Mouse (Mus musculus) midbrain, embryonic 14.5 days (tissue): ENCODE data around the gene Zbtb8os. TPM values are rescaled to one million over a fixed set of nuclear protein-coding genes. Genes with fewer than 3 reads are reported as not detected.
"Not testable (repeated sequence)": the region's sequence is repeated elsewhere in the genome, so short reads cannot be mapped to it uniquely, and the experiment has no call there.

Experiments
- ATAC-seq: fragments of 200-750 bp; cut with Nextera tagmentation; 2 replicates; pipeline ENCODE4 v1.8.0; 2017; ENCODE audit warnings: moderate number of reproducible peaks, moderate library complexity; ENCODE audit not compliant: low FRiP score, low TSS enrichment
- DNase-seq: peaks from one replicate; pipeline ENCODE4 v3.0.0-alpha.2; 2015
- H3K27ac ChIP-seq: fragments of 300-500 bp; sonication (generic); replicated peaks from 2 replicates; pipeline ENCODE4 v1.5.1; 2014; ENCODE audit warnings: mild to moderate bottlenecking, low read depth, low read length, moderate library complexity
- H3K27me3 ChIP-seq: fragments of 300-500 bp; sonication (generic); 2 replicates; pipeline ENCODE4 v1.6.1; 2014; ENCODE audit warnings: low read length, control low read depth, mixed read lengths; ENCODE audit not compliant: control insufficient read depth, insufficient read depth
- H3K36me3 ChIP-seq: fragments of 300-500 bp; sonication (generic); 2 replicates; pipeline ENCODE4 v1.6.1; 2014; ENCODE audit warnings: low read length, control low read depth; ENCODE audit not compliant: control insufficient read depth, insufficient read depth
- H3K4me1 ChIP-seq: fragments of 300-500 bp; sonication (generic); 2 replicates; pipeline ENCODE4 v1.6.1; 2014; ENCODE audit warnings: mild to moderate bottlenecking, antibody characterized with exemption, low read length, control low read depth; ENCODE audit not compliant: control insufficient read depth, insufficient read depth
- H3K4me2 ChIP-seq: fragments of 300-500 bp; sonication (generic); 2 replicates; pipeline ENCODE4 v1.6.1; 2014; ENCODE audit warnings: mild to moderate bottlenecking, low read length, moderate library complexity
- H3K4me3 ChIP-seq: fragments of 300-500 bp; sonication (generic); replicated peaks from 2 replicates; pipeline ENCODE4 v1.5.1; 2014; ENCODE audit warnings: low read depth, low read length
- H3K9ac ChIP-seq: fragments of 300-500 bp; sonication (generic); replicated peaks from 2 replicates; pipeline ENCODE4 v1.6.1; 2014; ENCODE audit warnings: mild to moderate bottlenecking, low read length, moderate library complexity
- H3K9me3 ChIP-seq: fragments of 300-500 bp; sonication (generic); 2 replicates; pipeline ENCODE4 v1.6.1; 2016; ENCODE audit warnings: low read length, control low read depth, mixed read lengths; ENCODE audit not compliant: control insufficient read depth
- WGBS: fragments of 180-500 bp; shearing (Covaris S2); extraction: QIAGEN DNeasy Blood & Tissue Kit; methylation state at CpG from one replicate; pipeline ENCODE4 v1.1.7; 2014; 5-methylcytosine and 5-hydroxymethylcytosine counted together
- polyA plus RNA-seq: library from polyadenylated mRNA; unstranded; fragments of >200 nt; fragmentation: Nextera tagmentation; extraction: Ambion mirVana; gene quantifications from 2 replicates; pipeline ENCODE4 v1.2.1, GENCODE M21; 2014

Zbtb8os gene
- polyA plus RNA-seq, 1 experiment from 2014 or later: 22.9 TPM

DNA sequence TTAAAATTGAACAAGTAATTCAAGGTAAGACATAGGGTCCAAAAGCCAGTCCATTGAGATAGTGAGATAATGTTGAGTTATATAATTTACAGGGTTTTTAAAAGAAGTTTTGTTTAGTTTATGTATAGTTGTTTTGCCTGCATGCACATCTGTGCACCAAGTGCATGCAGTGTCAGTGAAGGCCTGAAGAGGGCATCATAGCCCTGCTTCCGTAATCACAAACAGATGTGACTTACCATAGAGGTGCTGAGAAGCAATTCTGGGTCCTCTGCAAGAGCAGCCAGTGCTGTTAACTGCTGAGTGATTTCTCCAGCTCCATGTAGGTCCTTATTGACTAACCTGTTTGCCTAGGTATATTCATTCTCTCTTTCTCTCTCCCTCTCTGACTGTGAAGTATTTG lies 6.4 kb downstream of the Zbtb8os start:
- DNase-seq: no peak
- no peak overlapping the region for H3K9ac ChIP-seq
- H3K9me3 ChIP-seq: no peaks in the 10 kb centered on the region
- no peaks in the 10 kb centered on the region for H3K27me3 ChIP-seq
- ATAC-seq: no peak
- H3K4me1 ChIP-seq: 0 out of 2 replicates have a peak, but pooled peaks cover 3% of the 10 kb centered on the region
- 83% methylated on average over 1 of the region's 1 CpGs for WGBS
- H3K4me2 ChIP-seq: no peak overlapping the region
- no peak overlapping the region for H3K4me3 ChIP-seq
- H3K27ac ChIP-seq: no peak overlapping the region
- H3K36me3 ChIP-seq: peaks cover 33% of the 10 kb centered on the region

DNA sequence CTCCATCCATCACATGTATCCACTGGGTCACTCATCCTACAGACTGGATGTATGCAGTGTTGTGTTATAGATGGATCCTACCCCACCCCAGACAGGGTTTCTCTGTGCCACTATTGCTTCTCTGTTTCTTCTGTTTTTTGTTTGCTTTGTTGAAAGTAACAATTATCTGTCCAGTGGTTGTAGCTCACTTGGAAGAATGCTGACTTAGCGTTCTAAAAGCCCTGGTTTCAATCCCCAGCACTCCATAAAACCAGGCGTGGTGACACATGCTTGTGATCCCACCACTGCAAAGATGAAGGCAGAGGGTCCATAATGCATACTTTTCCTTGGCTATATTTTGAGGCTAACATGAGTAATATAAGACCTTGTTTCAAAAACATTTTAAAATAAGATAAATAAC lies 7.2 kb downstream of the Zbtb8os start:
- DNase-seq: no peak
- Histone ChIP-seq H3K9me3 (no peaks in the 10 kb centered on the region), H3K9ac (no peak overlapping the region), H3K27me3 (no peaks in the 10 kb centered on the region), H3K4me1 (no peaks in the 10 kb centered on the region), H3K36me3 (peaks cover 33% of the 10 kb centered on the region), H3K4me2 (no peak overlapping the region), H3K27ac (no peak overlapping the region), H3K4me3 (no peak overlapping the region)
- ATAC-seq: no peak
- 88% methylated on average over 2 of the region's 2 CpGs for WGBS

DNA sequence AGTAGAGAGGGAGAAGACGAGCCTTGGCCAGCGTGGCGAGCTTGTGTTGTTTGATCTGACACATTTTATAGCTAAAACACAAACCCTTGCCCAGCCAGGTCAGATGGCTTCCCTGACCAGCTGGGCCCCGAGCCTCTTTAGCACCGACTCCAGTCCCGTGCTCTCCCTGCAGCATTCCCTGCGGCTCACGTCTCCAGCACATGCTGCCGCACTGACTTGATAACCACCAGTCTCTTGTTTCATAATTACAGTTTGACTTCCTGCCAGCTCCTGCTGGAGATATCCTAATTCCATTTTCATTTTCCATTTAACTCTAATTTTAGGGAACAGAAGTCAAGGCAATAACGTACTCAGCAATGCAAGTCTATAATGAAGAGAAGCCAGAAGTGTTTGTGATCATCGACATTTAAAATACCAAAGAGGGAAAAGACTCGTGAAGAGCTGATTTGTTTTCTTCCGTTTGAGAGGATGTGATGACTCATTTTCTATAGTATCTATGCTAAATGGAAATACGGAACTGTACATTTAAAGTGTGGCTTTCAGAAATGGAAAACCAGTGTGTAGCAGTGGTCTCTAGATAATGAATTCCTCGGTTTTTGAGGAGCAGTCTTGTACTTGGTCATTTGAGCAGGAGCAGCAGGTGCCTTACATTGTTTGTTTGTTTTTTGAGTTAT lies 11.1 kb downstream of the Zbtb8os start:
- ATAC-seq (no peak), DNase-seq (no peak)
- no peaks in the 10 kb centered on the region for H3K4me1 ChIP-seq
- peaks cover 30% of the 10 kb centered on the region for H3K36me3 ChIP-seq
- no peak overlapping the region for H3K4me3 ChIP-seq
- WGBS: 95% methylated on average over 15 of the region's 15 CpGs
- no peak overlapping the region for H3K9ac ChIP-seq
- H3K27ac ChIP-seq: no peak overlapping the region
- H3K9me3 ChIP-seq: no peaks in the 10 kb centered on the region
- H3K27me3 ChIP-seq: no peaks in the 10 kb centered on the region
- H3K4me2 ChIP-seq: no peak overlapping the region

- Histone ChIP-seq H3K4me3 (no peak overlapping the region), H3K4me2 (no peak overlapping the region), H3K36me3 (peaks cover 31% of the 10 kb centered on the region), H3K9ac (no peak overlapping the region), H3K9me3 (no peaks in the 10 kb centered on the region), H3K27me3 (no peaks in the 10 kb centered on the region), H3K4me1 (no peaks in the 10 kb centered on the region), H3K27ac (no peak overlapping the region)
- peak; percentile 93 for DNase-seq
- 7% methylated on average over 1 of the region's 1 CpGs for WGBS
- ATAC-seq: no peak
These were observed 15.1 kb downstream of the Zbtb8os start for GRCm38 (mm10) chr4:129350644-129351043.

DNA sequence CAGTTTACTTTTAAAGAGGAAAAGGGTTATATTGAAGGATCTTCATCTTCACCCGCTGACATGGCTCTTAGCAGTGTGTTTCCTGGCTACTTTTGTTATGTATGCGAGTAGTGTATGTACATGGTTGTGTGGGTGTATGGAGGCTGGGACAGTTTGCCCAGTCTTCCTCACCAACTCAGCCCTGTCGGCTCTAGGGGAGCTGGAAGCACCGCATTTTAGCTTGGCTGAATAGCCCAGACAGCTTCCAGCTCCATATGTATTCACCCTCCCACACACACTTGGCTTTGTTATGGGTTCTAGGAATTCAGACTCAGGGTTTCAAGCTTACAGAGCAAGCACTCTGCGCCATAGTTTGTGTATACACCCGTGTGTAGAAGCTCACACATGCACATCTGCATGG lies 15.6 kb downstream of the Zbtb8os start:
- peaks cover 35% of the 10 kb centered on the region for H3K36me3 ChIP-seq
- no peaks in the 10 kb centered on the region for H3K9me3 ChIP-seq
- no peaks in the 10 kb centered on the region for H3K4me1 ChIP-seq
- no peak overlapping the region for H3K4me2 ChIP-seq
- no peaks in the 10 kb centered on the region for H3K27me3 ChIP-seq
- H3K4me3 ChIP-seq: no peak overlapping the region
- no peak for DNase-seq
- no peak for ATAC-seq
- no peak overlapping the region for H3K9ac ChIP-seq
- no peak overlapping the region for H3K27ac ChIP-seq
- 71% methylated on average over 6 of the region's 6 CpGs for WGBS

DNA sequence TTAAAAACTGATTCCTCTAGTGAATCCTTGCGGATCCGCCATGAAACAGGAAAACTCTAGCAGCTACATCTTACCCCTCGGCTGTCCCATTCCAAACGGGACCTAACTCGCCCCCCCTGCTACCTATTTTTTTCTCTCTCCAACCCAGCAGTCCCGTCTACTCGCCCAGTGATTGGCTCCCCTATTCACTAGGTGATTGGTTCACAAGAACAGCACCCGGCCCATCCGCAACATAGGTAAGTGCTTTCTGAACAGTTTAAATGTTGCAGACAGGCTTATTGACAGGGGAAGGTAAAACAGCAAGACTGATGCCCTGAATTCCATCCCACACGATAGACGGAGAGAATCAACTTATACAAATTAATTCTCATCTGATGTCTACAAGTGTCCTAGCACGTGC lies 17.7 kb downstream of the Zbtb8os start:
- Histone ChIP-seq H3K36me3 (peaks cover 44% of the 10 kb centered on the region), H3K27me3 (no peaks in the 10 kb centered on the region), H3K9me3 (no peaks in the 10 kb centered on the region), H3K27ac (no peak overlapping the region), H3K4me2 (no peak overlapping the region), H3K4me3 (no peak overlapping the region), H3K4me1 (no peaks in the 10 kb centered on the region), H3K9ac (no peak overlapping the region)
- 92% methylated on average over 12 of the region's 12 CpGs for WGBS
- no peak for DNase-seq
- ATAC-seq: no peak

DNA sequence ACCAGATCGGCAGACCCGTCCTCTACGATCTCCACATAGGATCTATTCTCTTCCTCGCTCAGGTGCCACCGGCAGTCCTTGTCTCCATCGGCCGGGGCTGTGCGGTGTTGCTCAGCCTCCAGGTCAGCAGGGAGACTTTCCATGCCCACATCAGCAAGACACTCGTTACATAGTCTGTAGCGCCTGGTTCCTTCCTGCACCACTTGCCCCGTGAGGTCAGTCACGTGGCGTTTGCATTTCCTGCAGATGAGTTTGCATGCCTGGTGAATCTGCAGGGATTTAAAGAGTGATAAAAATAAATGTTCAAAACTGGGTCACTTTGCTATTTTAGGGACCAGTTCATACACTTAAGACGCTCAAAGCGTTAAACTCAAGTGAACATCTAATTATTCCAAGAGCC lies 18.7 kb downstream of the Zbtb8os start:
- 90% methylated on average over 15 of the region's 15 CpGs for WGBS
- H3K36me3 ChIP-seq: peaks cover 51% of the 10 kb centered on the region
- H3K27me3 ChIP-seq: no peaks in the 10 kb centered on the region
- H3K9me3 ChIP-seq: no peaks in the 10 kb centered on the region
- ATAC-seq: no peak
- H3K4me1 ChIP-seq: no peaks in the 10 kb centered on the region
- no peak overlapping the region for H3K4me3 ChIP-seq
- no peak overlapping the region for H3K4me2 ChIP-seq
- H3K9ac ChIP-seq: no peak overlapping the region
- no peak for DNase-seq
- no peak overlapping the region for H3K27ac ChIP-seq

- no peak for DNase-seq
- Histone ChIP-seq H3K9me3 (no peaks in the 10 kb centered on the region), H3K4me2 (no peak overlapping the region), H3K9ac (no peak overlapping the region), H3K27ac (no peak overlapping the region), H3K4me3 (no peak overlapping the region), H3K4me1 (no peaks in the 10 kb centered on the region), H3K36me3 (peaks cover 62% of the 10 kb centered on the region), H3K27me3 (no peaks in the 10 kb centered on the region)
- 84% methylated on average over 15 of the region's 15 CpGs for WGBS
- no peak for ATAC-seq
These were observed 22.2 kb downstream of the Zbtb8os start for GRCm38 (mm10) chr4:129357613-129358163.

DNA sequence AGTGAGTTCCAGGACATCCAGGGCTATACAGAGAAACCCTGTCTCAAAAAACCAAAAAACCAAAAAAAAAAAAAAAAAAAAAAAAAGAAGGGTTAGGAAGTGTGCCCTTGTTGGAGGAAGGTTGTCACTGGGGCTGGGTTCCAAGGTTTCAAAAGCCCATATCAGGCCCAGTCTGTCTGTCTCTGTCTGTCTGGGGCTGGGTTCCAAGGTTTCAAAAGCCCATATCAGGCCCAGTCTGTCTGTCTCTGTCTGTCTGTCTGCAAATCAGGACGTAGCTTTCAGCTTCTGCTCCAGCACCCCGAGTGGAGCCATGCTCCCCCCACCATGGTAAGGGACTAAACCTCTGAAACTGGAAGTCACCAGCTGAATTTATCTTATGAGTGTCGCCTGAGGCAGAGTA lies 26.7 kb downstream of the Zbtb8os start:
- ATAC-seq, H3K4me2 ChIP-seq, H3K4me1 ChIP-seq, H3K9ac ChIP-seq, H3K4me3 ChIP-seq, H3K27ac ChIP-seq, H3K9me3 ChIP-seq, DNase-seq, H3K27me3 ChIP-seq: not testable (repeated sequence)
- WGBS: 81% methylated on average over 3 of the region's 3 CpGs
- H3K36me3 ChIP-seq: peaks cover 37% of the 10 kb centered on the region
